ENCODE assay signal across 21 mouse cellular contexts in the genomic region with DNA sequence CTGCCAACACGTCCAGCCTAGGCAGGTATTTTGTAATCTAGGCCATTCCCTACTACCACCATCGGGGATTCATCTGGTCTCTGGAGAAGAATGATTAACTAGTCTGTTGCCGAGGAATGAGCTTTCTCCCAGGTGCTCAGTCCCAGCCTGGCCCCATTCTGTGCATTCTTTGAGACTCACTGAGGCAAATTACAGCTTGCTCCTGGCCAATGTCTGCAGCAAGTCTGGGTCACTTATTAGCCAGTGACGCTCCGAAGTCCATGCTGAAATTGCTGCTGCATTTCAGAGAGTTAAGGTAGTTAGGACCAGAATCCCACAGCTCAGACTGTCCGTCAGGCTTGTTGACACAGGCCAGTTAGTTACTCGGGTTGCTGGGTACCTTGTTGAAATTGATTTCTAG. TPM values are rescaled to one million over a fixed set of nuclear protein-coding genes. Genes with fewer than 3 reads are reported as not detected.
DNase-seq lines count a peak whose midpoint lies in the region; ATAC-seq and TF ChIP-seq lines count a peak whose summit lies in the region.
"Had no signal": no experiment of that assay in that cellular context is flagged by ENCODE, and none has a peak within 500 bp of the region (broad histone marks: within the 10 kb centered on the region; RNA-seq: fewer than 3 reads in every experiment).

No protein-coding gene starts in this region.

- peak overlapping the region; percentile 70; the same call in 1 of the 2 replicates for H3K27ac ChIP-seq in intestine, postnatal 0 days (ENCODE audit: low read depth, low read length)
- H3K27ac ChIP-seq in kidney, embryonic 15.5 days: peak overlapping the region; percentile 89
- peak overlapping the region; percentile 69 for H3K27ac ChIP-seq in liver, postnatal 0 days (ENCODE audit: low read depth)
- H3K27ac ChIP-seq: forebrain, embryonic 10.5 days; hindbrain, embryonic 13.5 days; midbrain, embryonic 12.5 days; neural tube, embryonic 13.5 days had no signal

- no peak overlapping the region for H3K9ac ChIP-seq in intestine, postnatal 0 days (ENCODE audit: low read depth, low read length)
- H3K9ac ChIP-seq in kidney, embryonic 15.5 days: no peak overlapping the region
- H3K9ac ChIP-seq in liver, postnatal 0 days (replicated peaks): no peak overlapping the region
- H3K9ac ChIP-seq: hindbrain, embryonic 13.5 days; midbrain, embryonic 12.5 days; neural tube, embryonic 13.5 days had no signal

- H3K4me1 ChIP-seq in intestine, postnatal 0 days (replicated peaks; ENCODE audit: control insufficient read depth, insufficient read depth, low read length): peaks cover 5% of the 10 kb centered on the region; the same call in 1 of the 2 replicates
- peaks cover 44% of the 10 kb centered on the region for H3K4me1 ChIP-seq in kidney, embryonic 15.5 days
- H3K4me1 ChIP-seq in liver, postnatal 0 days (ENCODE audit: insufficient read depth): peaks cover 62% of the 10 kb centered on the region
- H3K4me1 ChIP-seq: forebrain, embryonic 10.5 days; hindbrain, embryonic 13.5 days; midbrain, embryonic 12.5 days had no signal

- peak; percentile 92 for ATAC-seq in intestine, postnatal 0 days
- ATAC-seq in kidney, embryonic 15.5 days (replicated peaks; ENCODE audit: low FRiP score): peak; percentile 88
- peak; percentile 81 for ATAC-seq in liver, postnatal 0 days
- no peak for ATAC-seq in erythroid progenitor cell, adult 5-6 weeks (replicated peaks; ENCODE audit: low FRiP score, poor library complexity, severe bottlenecking)
- ATAC-seq in megakaryocyte, adult 5-6 weeks (ENCODE audit: poor library complexity, severe bottlenecking): no peak

- no peak for TF ChIP-seq CTCF in intestine, postnatal 0 days (IDR thresholded peaks at IDR 0.05; ENCODE audit: low read depth)
- TF ChIP-seq CTCF in liver, postnatal 0 days (IDR thresholded peaks at IDR 0.05; ENCODE audit: low read depth): no peak

- H3K4me2 ChIP-seq in intestine, postnatal 0 days (replicated peaks; ENCODE audit: low read depth): peak overlapping the region; percentile 32; the same call in 1 of the 2 replicates
- peak overlapping the region; percentile 19; the same call in 1 of the 2 replicates for H3K4me2 ChIP-seq in kidney, embryonic 15.5 days
- H3K4me2 ChIP-seq in liver, postnatal 0 days (ENCODE audit: low read depth, low read length): no peak overlapping the region
- H3K4me2 ChIP-seq: hindbrain, embryonic 13.5 days; midbrain, embryonic 12.5 days; neural tube, embryonic 13.5 days had no signal

- no peaks in the 10 kb centered on the region for H3K36me3 ChIP-seq in intestine, postnatal 0 days (ENCODE audit: control insufficient read depth, insufficient read depth)
- no peaks in the 10 kb centered on the region for H3K36me3 ChIP-seq in kidney, embryonic 15.5 days
- H3K36me3 ChIP-seq in liver, postnatal 0 days (replicated peaks; ENCODE audit: insufficient read depth, low read length): no peaks in the 10 kb centered on the region; the same call in none of the 2 replicates

- WGBS in intestine, postnatal 0 days: 33% methylated on average over 7 of the region's 7 CpGs
- 56% methylated on average over 7 of the region's 7 CpGs for WGBS in kidney, embryonic 15.5 days
- WGBS in liver, postnatal 0 days (ENCODE audit: insufficient replicate concordance): 62% methylated on average over 7 of the region's 7 CpGs

- no peaks in the 10 kb centered on the region for H3K27me3 ChIP-seq in intestine, postnatal 0 days (replicated peaks; ENCODE audit: control insufficient read depth, insufficient read depth, low read length)
- no peaks in the 10 kb centered on the region for H3K27me3 ChIP-seq in kidney, embryonic 15.5 days
- no peaks in the 10 kb centered on the region for H3K27me3 ChIP-seq in liver, postnatal 0 days (ENCODE audit: insufficient read depth, low read length)
- H3K27me3 ChIP-seq: hindbrain, embryonic 13.5 days; midbrain, embryonic 12.5 days; neural tube, embryonic 13.5 days had no signal

- DNase-seq in liver: peak; percentile 36
- peak; percentile 48 for DNase-seq in liver, postnatal 0 days
- DNase-seq in ovary, adult 18-20 months (ENCODE audit: low spot score): no peak
- DNase-seq in left cerebral cortex, adult 9 months (ENCODE audit: low spot score in 2 of 2): no peak
- DNase-seq: adrenal gland, postnatal 36 days; cerebellum, postnatal 10 days; gastrocnemius, postnatal 25 days; layer of hippocampus, postnatal 36 days; left cerebral cortex, postnatal 4 days; lung, adult 2 months; lung, postnatal 4 days; right cerebral cortex, postnatal 25 days; thymus, adult 18-20 months had no signal

- TF ChIP-seq EP300 in liver, postnatal 0 days (IDR thresholded peaks at IDR 0.05; ENCODE audit: low read depth): peak; percentile 9; the same call in 1 of the 2 replicates

- no peak overlapping the region for H3K4me3 ChIP-seq in intestine, postnatal 0 days (ENCODE audit: low read depth, low read length)
- no peak overlapping the region for H3K4me3 ChIP-seq in kidney, embryonic 15.5 days (replicated peaks)
- H3K4me3 ChIP-seq in liver, postnatal 0 days (ENCODE audit: low read depth, low read length): no peak overlapping the region
- H3K4me3 ChIP-seq: forebrain, embryonic 10.5 days; hindbrain, embryonic 13.5 days; midbrain, embryonic 12.5 days; neural tube, embryonic 13.5 days had no signal

- H3K9me3 ChIP-seq in intestine, postnatal 0 days (ENCODE audit: control insufficient read depth): no peaks in the 10 kb centered on the region
- no peaks in the 10 kb centered on the region for H3K9me3 ChIP-seq in kidney, embryonic 15.5 days (replicated peaks)
- H3K9me3 ChIP-seq in liver, postnatal 0 days (ENCODE audit: low read length): no peaks in the 10 kb centered on the region
- H3K9me3 ChIP-seq: forebrain, embryonic 10.5 days; hindbrain, embryonic 13.5 days; midbrain, embryonic 12.5 days; neural tube, embryonic 13.5 days had no signal

RNA-seq across cellular contexts. Expression of a gene that starts 19.4 kb away (rescaled TPM):
- polyA plus RNA-seq in intestine, postnatal 0 days (2015; fragmentation: Nextera tagmentation; extraction: Ambion mirVana): 69.7 and 76.6 TPM in 2 replicates
- polyA plus RNA-seq in kidney, embryonic 15.5 days (2015; fragmentation: Nextera tagmentation; extraction: Ambion mirVana): 77.9 and 87.8 TPM in 2 replicates
- polyA plus RNA-seq in liver, postnatal 0 days (2015; fragmentation: Nextera tagmentation; extraction: Ambion mirVana): 27.8 and 33.8 TPM in 2 replicates
- total RNA-seq in erythroid progenitor cell, adult 5-6 weeks (2015; ENCODE audit: low replicate concordance): 71.7 and 96.2 TPM in 2 replicates
- total RNA-seq in erythroid progenitor cell, adult 5-6 weeks (2017; ENCODE audit: low replicate concordance): 108 and 150 TPM in 2 replicates
- 42.0 and 48.3 TPM in 2 replicates for total RNA-seq in megakaryocyte, adult 5-6 weeks (2015)
- total RNA-seq in megakaryocyte, adult 5-6 weeks (2017): 61.8 and 75.5 TPM in 2 replicates

RNA-seq across cellular contexts. Expression of a gene that starts 41.7 kb away (rescaled TPM):
- 20.5 and 23.8 TPM in 2 replicates for polyA plus RNA-seq in intestine, postnatal 0 days (2015; fragmentation: Nextera tagmentation; extraction: Ambion mirVana)
- polyA plus RNA-seq in kidney, embryonic 15.5 days (2015; fragmentation: Nextera tagmentation; extraction: Ambion mirVana): 39.7 and 45.0 TPM in 2 replicates
- 12.6 and 14.7 TPM in 2 replicates for polyA plus RNA-seq in liver, postnatal 0 days (2015; fragmentation: Nextera tagmentation; extraction: Ambion mirVana)
- 4.6 and 6.8 TPM in 2 replicates for total RNA-seq in erythroid progenitor cell, adult 5-6 weeks (2015; ENCODE audit: low replicate concordance)
- total RNA-seq in erythroid progenitor cell, adult 5-6 weeks (2017; ENCODE audit: low replicate concordance): 6.8 and 10.8 TPM in 2 replicates
- total RNA-seq in megakaryocyte, adult 5-6 weeks (2015): 8.0 and 8.4 TPM in 2 replicates
- total RNA-seq in megakaryocyte, adult 5-6 weeks (2017): 28.3 and 43.5 TPM in 2 replicates

Comparison
In these comparisons a context has a peak if more than half of its experiments do, and no peak if none do; other contexts are left out.
1. ATAC-seq: peak in intestine, postnatal 0 days (single experiment), kidney, embryonic 15.5 days (single experiment) and liver, postnatal 0 days (single experiment); none in erythroid progenitor cell, adult 5-6 weeks (single experiment) and megakaryocyte, adult 5-6 weeks (single experiment).
2. DNase-seq: peak in liver (single experiment) and liver, postnatal 0 days (single experiment); none in ovary, adult 18-20 months (single experiment) and left cerebral cortex, adult 9 months (0 of 2).
3. Peak in every context shown above with its lines, with median percentiles within 50 percentile points of each other: H3K27ac ChIP-seq.